8 mouse cellular contexts compared by ENCODE assay signal in the genomic region with DNA sequence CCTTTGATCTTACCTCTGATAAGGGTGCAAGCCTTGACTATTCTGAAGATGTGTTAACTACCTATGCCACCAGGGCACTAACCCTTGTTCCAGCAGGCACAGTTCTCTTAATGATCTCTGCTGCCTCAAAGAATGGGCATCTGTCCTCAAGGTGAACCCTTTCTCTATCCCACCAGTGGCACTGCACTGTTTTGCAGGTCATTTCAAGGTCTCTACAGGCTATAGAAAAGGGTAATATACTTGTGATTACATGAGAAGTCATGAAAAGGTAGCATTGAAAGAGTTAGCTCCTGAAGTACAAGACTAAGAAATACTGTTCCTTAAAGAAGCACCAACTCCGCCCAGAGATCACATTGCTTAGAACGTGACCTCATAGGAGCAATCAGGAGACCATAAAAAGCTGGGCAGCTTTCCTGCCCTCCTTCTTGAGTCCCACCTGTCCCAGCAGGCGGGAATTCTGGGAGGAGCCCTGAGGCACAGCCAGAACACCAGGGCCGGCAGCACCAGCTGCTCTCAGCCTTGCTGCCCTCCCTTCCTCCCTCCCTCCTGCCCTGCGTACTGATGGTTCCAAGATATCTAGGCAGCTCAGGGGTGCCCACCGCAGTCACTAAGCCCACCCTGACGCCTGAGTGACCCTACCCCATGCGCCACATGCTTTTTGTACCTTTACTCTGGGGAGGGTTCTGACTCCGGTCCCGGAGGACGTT.
DNase-seq lines count a peak whose midpoint lies in the region; ATAC-seq and TF ChIP-seq lines count a peak whose summit lies in the region.

No protein-coding gene starts in this region.

- no peaks in the 10 kb centered on the region for H3K9me3 ChIP-seq in forebrain, embryonic 14.5 days (replicated peaks; ENCODE audit: control insufficient read depth, low read length)
- no peaks in the 10 kb centered on the region for H3K9me3 ChIP-seq in hindbrain, postnatal 0 days (ENCODE audit: low read length)
- H3K9me3 ChIP-seq in liver, embryonic 16.5 days (replicated peaks; ENCODE audit: control insufficient read depth, low read length) = no peaks in the 10 kb centered on the region
- H3K9me3 ChIP-seq in neural tube, embryonic 14.5 days (ENCODE audit: control insufficient read depth, low read length) = no peaks in the 10 kb centered on the region

- no peaks in the 10 kb centered on the region for H3K27me3 ChIP-seq in forebrain, embryonic 14.5 days (replicated peaks; ENCODE audit: control insufficient read depth, insufficient read depth, low read length)
- H3K27me3 ChIP-seq in hindbrain, postnatal 0 days (ENCODE audit: insufficient read depth, low read length) = no peaks in the 10 kb centered on the region
- H3K27me3 ChIP-seq in liver, embryonic 16.5 days (ENCODE audit: control insufficient read depth, insufficient read depth, low read depth, low read length) = no peaks in the 10 kb centered on the region
- no peaks in the 10 kb centered on the region for H3K27me3 ChIP-seq in neural tube, embryonic 14.5 days (ENCODE audit: control insufficient read depth, insufficient read depth, low read length)

- H3K9ac ChIP-seq in forebrain, embryonic 14.5 days (ENCODE audit: low read length) = peak overlapping the region; percentile 68
- H3K9ac ChIP-seq in hindbrain, postnatal 0 days (replicated peaks; ENCODE audit: low read length) = peak overlapping the region; percentile 48
- H3K9ac ChIP-seq in liver, embryonic 16.5 days (ENCODE audit: low read depth, low read length) = peak overlapping the region; percentile 54
- peak overlapping the region; percentile 67 for H3K9ac ChIP-seq in neural tube, embryonic 14.5 days (replicated peaks; ENCODE audit: low read depth, low read length)

- peak overlapping the region; percentile 35 for H3K4me3 ChIP-seq in forebrain, embryonic 14.5 days (ENCODE audit: low read depth, low read length)
- H3K4me3 ChIP-seq in hindbrain, postnatal 0 days (ENCODE audit: low read length) = peak overlapping the region; percentile 38
- H3K4me3 ChIP-seq in liver, embryonic 16.5 days (ENCODE audit: low read depth, low read length) = peak overlapping the region; percentile 56
- peak overlapping the region; percentile 38 for H3K4me3 ChIP-seq in neural tube, embryonic 14.5 days (ENCODE audit: low read depth, low read length)

- DNase-seq in lung, adult 18-20 months = peak; percentile 37 to 46
- DNase-seq in lung, postnatal 14 days = no peak
- DNase-seq in cerebellum, adult 11 months = peak; percentile 39
- peak; percentile 68 for DNase-seq in forebrain, embryonic 14.5 days (ENCODE audit: low spot score)
- DNase-seq in hindbrain, postnatal 0 days (ENCODE audit: low spot score) = peak; percentile 46
- DNase-seq in layer of hippocampus, adult 18-20 months (ENCODE audit: low spot score in 2 of 2) = no peak

- TF ChIP-seq CTCF in hindbrain, postnatal 0 days (IDR thresholded peaks at IDR 0.05; ENCODE audit: low read depth) = 0 out of 2 replicates have a peak, but pooled peaks have one; percentile 13

- peaks cover 38% of the 10 kb centered on the region for H3K4me1 ChIP-seq in forebrain, embryonic 14.5 days (ENCODE audit: control insufficient read depth, insufficient read depth, low read length)
- peaks cover 18% of the 10 kb centered on the region for H3K4me1 ChIP-seq in hindbrain, postnatal 0 days (ENCODE audit: insufficient read depth, low read length)
- no peaks in the 10 kb centered on the region for H3K4me1 ChIP-seq in liver, embryonic 16.5 days (ENCODE audit: control insufficient read depth, low read depth, low read length)
- H3K4me1 ChIP-seq in neural tube, embryonic 14.5 days (ENCODE audit: control insufficient read depth, insufficient read depth, low read length) = peaks cover 29% of the 10 kb centered on the region; the same call in 1 of the 2 replicates

- peak overlapping the region; percentile 83 for H3K4me2 ChIP-seq in forebrain, embryonic 14.5 days (ENCODE audit: low read length)
- H3K4me2 ChIP-seq in hindbrain, postnatal 0 days (ENCODE audit: low read depth, low read length) = peak overlapping the region; percentile 78
- peak overlapping the region; percentile 49 for H3K4me2 ChIP-seq in liver, embryonic 16.5 days (ENCODE audit: low read depth, low read length)
- peak overlapping the region; percentile 59 for H3K4me2 ChIP-seq in neural tube, embryonic 14.5 days (ENCODE audit: low read depth, low read length)

- H3K36me3 ChIP-seq in forebrain, embryonic 14.5 days (ENCODE audit: control insufficient read depth, insufficient read depth, low read length) = 0 out of 2 replicates have a peak, but pooled peaks cover 4% of the 10 kb centered on the region
- no peaks in the 10 kb centered on the region for H3K36me3 ChIP-seq in hindbrain, postnatal 0 days (ENCODE audit: insufficient read depth, low read length)
- H3K36me3 ChIP-seq in liver, embryonic 16.5 days (ENCODE audit: control insufficient read depth, insufficient read depth) = no peaks in the 10 kb centered on the region
- H3K36me3 ChIP-seq in neural tube, embryonic 14.5 days (ENCODE audit: control insufficient read depth, insufficient read depth, low read length) = no peaks in the 10 kb centered on the region

- peak overlapping the region; percentile 89 for H3K27ac ChIP-seq in forebrain, embryonic 14.5 days (ENCODE audit: low read depth, low read length)
- H3K27ac ChIP-seq in hindbrain, postnatal 0 days = peak overlapping the region; percentile 74
- peak overlapping the region; percentile 79 for H3K27ac ChIP-seq in liver, embryonic 16.5 days (ENCODE audit: low read length)
- H3K27ac ChIP-seq in neural tube, embryonic 14.5 days (ENCODE audit: low read depth, low read length) = peak overlapping the region; percentile 80

- ATAC-seq in forebrain, embryonic 14.5 days = peak; percentile 75
- peak; percentile 70 for ATAC-seq in hindbrain, postnatal 0 days
- ATAC-seq in liver, embryonic 16.5 days (ENCODE audit: low read depth) = peak; percentile 39
- ATAC-seq in neural tube, embryonic 14.5 days (ENCODE audit: low read depth) = peak; percentile 80

- 9% methylated on average over 11 of the region's 11 CpGs for WGBS in forebrain, embryonic 14.5 days
- WGBS in hindbrain, postnatal 0 days = 18% methylated on average over 11 of the region's 11 CpGs
- 11% methylated on average over 11 of the region's 11 CpGs for WGBS in liver, embryonic 16.5 days (ENCODE audit: insufficient replicate concordance)
- WGBS in neural tube, embryonic 14.5 days = 13% methylated on average over 11 of the region's 11 CpGs

Comparison
In these comparisons a context has a peak if more than half of its experiments do, and no peak if none do; other contexts are left out.
1. DNase-seq: peak in lung, adult 18-20 months (2 of 2), cerebellum, adult 11 months (single experiment), forebrain, embryonic 14.5 days (single experiment) and hindbrain, postnatal 0 days (single experiment); none in lung, postnatal 14 days (single experiment) and layer of hippocampus, adult 18-20 months (0 of 2).
2. Peak in every context shown above with its lines, with median percentiles within 50 percentile points of each other: ATAC-seq, H3K27ac ChIP-seq, H3K4me2 ChIP-seq, H3K4me3 ChIP-seq and H3K9ac ChIP-seq.